Mouse (Mus musculus): ENCODE results near the gene Smc1b. TPM values are rescaled to one million over a fixed set of nuclear protein-coding genes. Genes with fewer than 3 reads are reported as not detected.

The Smc1b gene
- not detected for polyA plus RNA-seq (2015; fragmentation: Illumina TruSeq; extraction: RNeasy Lipid Tissue Mini Kit (QIAGEN cat#74804); ENCODE audit: insufficient read depth, low read depth, low replicate concordance)

GRCm38 (mm10) chr15:85131275-85132192, at the start of gene Smc1b, which contains the start of gene Ribc2:
Gene Smc1b, minus strand, starts transcription at chr15:85131964.
Gene Ribc2, plus strand, starts transcription at chr15:85132078.

DNA sequence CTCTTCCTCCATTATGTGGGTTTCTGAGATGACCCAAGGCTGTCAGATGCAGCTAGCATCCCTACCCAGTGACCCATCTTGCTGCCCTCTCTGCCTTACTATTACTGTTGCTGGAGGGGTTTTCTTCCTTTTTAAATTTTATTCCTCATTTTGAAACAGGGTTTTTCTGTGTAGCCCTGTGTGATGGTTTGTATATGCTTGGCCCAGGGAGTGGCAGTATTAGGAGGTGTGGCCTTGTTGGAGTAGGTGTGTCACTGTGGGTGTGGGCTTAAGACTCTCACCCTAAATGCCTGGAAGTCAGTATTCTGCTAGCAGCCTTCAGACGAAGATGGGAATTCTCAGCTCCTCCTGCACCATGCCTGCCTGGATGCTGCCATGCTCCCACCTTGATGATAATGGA, 103.1 kb downstream of the Smc1b start, which contains the start of gene Fam118a:
Gene Fam118a, plus strand, starts transcription at position 301 of the 400 bp plus-strand sequence.

DNA sequence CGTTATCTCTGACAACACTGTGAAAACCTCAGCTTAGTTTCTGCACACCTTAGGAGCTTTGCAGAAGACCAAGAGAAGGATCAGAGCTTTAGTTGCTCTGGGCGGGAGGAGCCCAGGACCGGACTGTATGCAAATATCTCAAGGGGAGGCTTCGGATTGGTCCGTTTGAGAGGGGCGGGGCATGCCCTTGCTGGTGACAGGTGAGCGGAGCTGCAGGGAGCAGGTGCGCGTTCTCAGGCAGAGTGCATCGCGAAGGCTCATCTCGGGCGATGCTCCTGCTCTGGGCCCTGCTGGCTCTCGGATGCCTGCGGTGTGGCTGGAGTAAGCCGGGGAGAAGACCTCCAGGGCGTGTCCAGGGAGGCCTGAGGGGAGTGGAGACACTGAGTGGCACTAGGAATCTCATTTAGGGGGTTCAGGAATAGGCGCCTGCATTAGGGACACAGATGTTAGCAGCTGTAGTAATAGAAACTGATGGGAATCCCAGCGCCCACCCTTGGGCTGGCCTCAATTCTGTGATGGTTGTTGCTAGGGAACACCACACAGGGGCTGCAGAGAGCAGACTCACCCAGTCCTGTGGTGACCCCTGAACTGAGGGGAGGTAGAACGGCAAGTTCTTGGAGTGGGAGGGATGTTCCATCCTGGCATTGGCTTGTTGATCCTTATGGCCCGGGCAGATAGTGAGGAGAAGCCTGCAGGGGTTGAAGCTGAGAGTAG, 114.7 kb downstream of the Smc1b start, which contains the start of gene Upk3a:
Gene Upk3a, plus strand, starts transcription at position 191 of the 714 bp plus-strand sequence.

Other genes with a start within 250 kb of the Smc1b start
- gene Gm29666, start 211.9 kb downstream of the Smc1b start, polyA plus RNA-seq (2015; fragmentation: Illumina TruSeq; extraction: RNeasy Lipid Tissue Mini Kit (QIAGEN cat#74804); ENCODE audit: insufficient read depth, low read depth, low replicate concordance), result 0.09 TPM
- gene Nup50, start 208.6 kb downstream of the Smc1b start, polyA plus RNA-seq (2015; fragmentation: Illumina TruSeq; extraction: RNeasy Lipid Tissue Mini Kit (QIAGEN cat#74804); ENCODE audit: insufficient read depth, low read depth, low replicate concordance), result 4.1 TPM
- 5.7 TPM for gene 5031439G07Rik, start 143.4 kb downstream of the Smc1b start, polyA plus RNA-seq (2015; fragmentation: Illumina TruSeq; extraction: RNeasy Lipid Tissue Mini Kit (QIAGEN cat#74804); ENCODE audit: insufficient read depth, low read depth, low replicate concordance)
- not detected for gene Upk3a, start 114.8 kb downstream of the Smc1b start, polyA plus RNA-seq (2015; fragmentation: Illumina TruSeq; extraction: RNeasy Lipid Tissue Mini Kit (QIAGEN cat#74804); ENCODE audit: insufficient read depth, low read depth, low replicate concordance)
- 3.5 TPM for gene Fam118a, start 103.0 kb downstream of the Smc1b start, polyA plus RNA-seq (2015; fragmentation: Illumina TruSeq; extraction: RNeasy Lipid Tissue Mini Kit (QIAGEN cat#74804); ENCODE audit: insufficient read depth, low read depth, low replicate concordance)
- gene Ribc2, start 114 bp upstream of the Smc1b start, polyA plus RNA-seq (2015; fragmentation: Illumina TruSeq; extraction: RNeasy Lipid Tissue Mini Kit (QIAGEN cat#74804); ENCODE audit: insufficient read depth, low read depth, low replicate concordance), result not detected
- gene Fbln1, start 74.0 kb upstream of the Smc1b start, polyA plus RNA-seq (2015; fragmentation: Illumina TruSeq; extraction: RNeasy Lipid Tissue Mini Kit (QIAGEN cat#74804); ENCODE audit: insufficient read depth, low read depth, low replicate concordance), result 22.3 TPM
- 21.1 TPM for gene Atxn10, start 204.3 kb upstream of the Smc1b start, polyA plus RNA-seq (2015; fragmentation: Illumina TruSeq; extraction: RNeasy Lipid Tissue Mini Kit (QIAGEN cat#74804); ENCODE audit: insufficient read depth, low read depth, low replicate concordance)

Measured in pancreas, adult 10 weeks (tissue).